Mouse (Mus musculus): Measurements from ENCODE around the gene Col16a1. TPM values are rescaled to one million over a fixed set of nuclear protein-coding genes. Genes with fewer than 3 reads are reported as not detected.

The Col16a1 gene
- polyA plus RNA-seq, 1 experiment from 2014 or later: 6.2 TPM

GRCm38 (mm10) chr4:130082211-130082610, 34.6 kb downstream of the Col16a1 start:
- DNase-seq (ENCODE audit: low spot score): no peak

DNA sequence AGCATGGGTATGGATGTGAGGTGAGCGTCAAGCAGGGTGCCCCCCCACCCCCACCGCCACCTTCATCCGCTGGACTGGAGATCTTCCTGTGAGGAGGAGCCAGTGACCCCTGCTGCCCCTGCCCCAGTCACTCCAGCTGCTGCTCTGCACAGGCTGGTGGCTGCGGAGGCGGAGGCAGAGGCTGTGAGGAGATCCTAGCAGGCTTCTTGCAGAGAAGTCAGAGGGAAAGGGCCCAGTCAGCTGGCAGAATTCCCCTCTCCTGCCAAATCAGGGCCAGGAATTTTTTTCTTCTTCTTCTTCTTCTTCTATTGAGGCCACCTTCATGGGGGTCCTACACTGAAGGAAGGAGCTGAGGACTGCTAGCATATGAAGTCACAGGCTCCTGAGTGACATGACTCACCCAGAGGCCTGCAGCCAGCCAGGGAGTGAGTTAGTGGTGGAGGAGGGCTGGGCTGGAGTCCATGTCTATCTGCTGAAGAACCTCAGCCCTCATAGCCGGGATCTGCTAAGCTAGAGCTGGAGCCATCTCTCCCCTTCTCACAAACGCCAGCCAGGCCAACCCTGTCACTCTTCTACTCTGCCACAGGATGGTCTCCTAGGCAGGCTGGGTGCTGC, 36.8 kb downstream of the Col16a1 start:
- DNase-seq (ENCODE audit: low spot score): no peak

DNA sequence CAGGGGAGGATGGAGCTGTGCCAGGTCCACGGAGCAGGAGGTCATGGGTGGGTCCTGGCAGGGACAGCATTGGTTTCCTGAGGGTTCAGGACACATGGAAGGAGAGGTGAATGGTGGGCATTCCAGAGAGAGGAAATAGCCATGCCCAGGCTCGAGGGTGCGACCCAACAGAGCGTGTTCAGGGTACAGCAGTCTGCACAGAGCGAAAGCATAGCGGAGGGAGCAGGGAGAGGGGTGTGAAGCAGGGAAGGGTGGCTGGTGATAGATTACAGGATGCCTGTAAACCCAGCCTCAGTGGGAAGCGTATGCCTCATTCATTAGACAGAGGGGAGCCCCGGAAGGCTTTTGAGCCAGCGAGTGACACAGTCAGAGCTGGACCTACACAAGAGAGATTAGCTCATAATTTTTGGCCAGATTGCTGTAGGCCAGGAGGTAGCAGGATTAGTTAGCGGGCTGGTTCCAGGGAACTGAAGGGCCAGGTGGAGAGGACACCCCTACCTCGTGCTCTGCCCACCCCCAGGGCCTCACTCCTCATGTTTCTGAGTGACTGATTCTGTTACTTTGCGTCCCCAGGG, 37.7 kb downstream of the Col16a1 start:
- DNase-seq (ENCODE audit: low spot score): no peak

DNA sequence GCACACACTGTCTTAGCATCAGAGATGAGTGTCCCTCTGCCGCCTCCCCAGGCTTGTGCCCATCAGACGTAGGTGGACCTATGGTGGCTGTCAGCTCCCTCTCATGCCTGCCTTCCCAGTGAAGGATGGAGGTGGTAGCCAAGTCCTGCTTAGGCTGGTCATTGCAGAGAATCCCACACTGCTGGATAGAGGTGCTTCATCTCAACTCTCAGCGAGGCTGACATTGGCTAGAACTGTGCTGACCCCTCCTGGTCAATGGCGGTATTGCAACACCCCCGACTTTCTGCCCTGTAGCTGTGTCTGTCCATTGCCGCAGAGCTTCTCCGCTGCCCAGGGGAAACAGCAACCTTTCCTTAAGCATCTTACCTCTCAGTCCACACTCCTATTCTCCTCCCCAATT, 39.7 kb downstream of the Col16a1 start:
- peak; percentile 78 for DNase-seq (ENCODE audit: low spot score)

DNA sequence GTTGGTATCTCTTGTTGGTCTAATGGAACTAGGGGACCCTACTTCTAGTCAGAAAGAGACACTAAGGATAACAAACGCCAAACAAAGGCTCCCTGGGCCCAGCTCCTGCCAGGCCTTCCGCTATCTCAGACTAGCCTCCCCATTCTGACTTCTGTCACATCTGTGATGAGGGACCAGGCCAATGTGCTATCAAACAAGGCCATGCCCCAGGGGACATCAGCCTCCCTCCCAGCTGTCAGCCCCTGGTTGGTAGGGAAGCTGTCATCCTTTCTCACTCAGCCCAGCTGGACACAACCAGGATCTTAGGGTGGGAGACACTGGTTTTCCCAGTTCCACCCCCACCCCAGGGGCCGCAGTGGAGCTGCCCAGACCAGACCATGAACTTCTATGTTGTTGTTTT, 47.5 kb downstream of the Col16a1 start:
- DNase-seq (ENCODE audit: low spot score): no peak

GRCm38 (mm10) chr4:130101183-130101582, 53.5 kb downstream of the Col16a1 start:
- DNase-seq (ENCODE audit: low spot score): no peak

- DNase-seq (ENCODE audit: low spot score): no peak
These were observed 54.5 kb downstream of the Col16a1 start, which contains the start of gene Pef1 for GRCm38 (mm10) chr4:130102111-130102651. Gene Pef1 (plus strand): TSS chr4:130102558.

DNA sequence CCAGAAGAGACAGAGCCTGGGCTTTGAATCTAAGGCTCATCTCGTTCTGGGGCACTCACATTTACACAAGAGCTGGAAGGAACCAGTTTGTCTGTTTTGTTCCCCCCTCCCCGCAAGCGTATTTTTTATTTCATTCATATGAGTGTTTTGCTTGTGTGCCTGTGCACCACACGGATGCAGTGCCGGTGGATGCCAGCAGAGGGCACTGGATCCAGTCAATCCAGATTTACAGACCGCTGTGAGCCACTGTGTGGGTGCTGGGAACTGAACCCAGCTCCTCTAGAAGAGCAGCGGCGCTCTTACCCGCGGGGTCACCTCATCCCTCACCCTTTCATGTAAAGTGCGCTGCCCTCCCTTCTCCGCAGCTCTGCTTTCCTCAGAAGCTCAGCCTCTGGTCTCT, 56.0 kb downstream of the Col16a1 start:
- DNase-seq (ENCODE audit: low spot score): no peak

DNA sequence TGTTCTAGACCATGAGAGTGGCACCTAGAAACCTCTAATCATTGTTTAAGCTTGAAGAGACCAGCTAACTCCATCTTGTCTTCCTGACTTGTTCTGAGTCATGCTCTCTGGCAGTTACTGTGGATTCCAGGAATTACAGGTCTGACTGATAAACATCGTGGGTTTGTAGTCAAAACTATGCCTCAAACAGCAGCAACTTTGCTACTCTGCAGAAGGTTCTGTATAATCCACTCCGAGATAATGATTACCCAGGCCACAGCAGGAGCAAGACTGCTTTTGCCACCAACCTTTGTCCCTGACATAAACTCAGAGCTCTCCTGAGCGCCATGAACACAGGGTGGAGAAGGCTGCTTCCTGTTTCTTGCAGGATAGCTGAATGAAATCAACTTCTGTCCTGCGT, 56.9 kb downstream of the Col16a1 start:
- no peak for DNase-seq (ENCODE audit: low spot score)

DNA sequence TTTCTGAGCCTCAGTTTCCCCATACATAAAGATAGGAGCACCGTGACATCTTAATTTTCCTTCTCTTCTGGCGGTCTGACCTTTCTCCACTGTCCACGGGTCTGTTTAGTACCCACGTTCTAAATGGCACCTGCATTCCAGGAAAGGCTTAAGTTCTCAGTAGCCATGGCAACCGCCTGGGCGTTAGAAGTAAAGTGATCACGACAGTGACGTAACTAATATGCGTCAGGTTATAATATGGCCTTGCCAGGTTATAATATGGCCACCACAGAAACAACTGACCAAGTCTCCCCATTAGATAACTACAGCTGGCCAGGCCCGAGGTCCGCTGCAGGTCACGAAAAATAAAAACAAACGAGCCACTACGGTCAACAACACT, 59.4 kb downstream of the Col16a1 start:
- no peak for DNase-seq (ENCODE audit: low spot score)

DNA sequence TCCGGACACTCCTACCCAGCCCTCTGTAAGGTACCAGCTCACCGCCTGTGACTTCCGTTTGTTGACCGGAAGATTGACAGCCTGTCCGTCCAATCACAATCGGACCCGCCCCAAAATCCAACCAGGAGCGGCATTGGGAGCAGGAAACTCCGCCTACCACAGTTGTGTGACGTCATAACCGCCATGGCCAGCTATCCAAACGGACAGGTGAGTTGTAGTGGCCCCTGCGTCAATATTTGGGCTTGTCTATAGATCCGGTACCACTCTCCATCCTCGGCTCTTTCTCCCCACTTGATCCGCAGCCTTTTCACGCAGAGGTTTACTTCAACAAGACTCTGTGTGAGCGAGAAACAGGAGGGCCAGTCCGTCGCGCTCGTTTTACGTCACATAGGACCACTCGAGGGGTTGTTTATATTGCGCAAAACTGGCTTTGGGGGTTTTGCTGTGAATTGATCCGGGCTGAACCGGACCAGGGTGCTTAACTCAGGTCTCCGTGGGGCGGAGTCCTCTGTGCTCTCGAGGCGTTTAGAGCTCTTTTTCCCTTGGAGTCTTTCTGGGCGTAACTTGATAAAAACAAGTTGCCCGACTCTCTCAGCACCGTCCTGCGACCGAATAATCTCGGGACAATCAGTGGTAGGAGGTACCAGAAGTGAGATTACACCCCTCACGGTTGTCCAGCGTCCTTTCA, 59.9 kb downstream of the Col16a1 start:
- peak; percentile 99 for DNase-seq (ENCODE audit: low spot score)

- no peak for DNase-seq (ENCODE audit: low spot score)
These were observed 61.3 kb downstream of the Col16a1 start for GRCm38 (mm10) chr4:130108929-130109328.

DNA sequence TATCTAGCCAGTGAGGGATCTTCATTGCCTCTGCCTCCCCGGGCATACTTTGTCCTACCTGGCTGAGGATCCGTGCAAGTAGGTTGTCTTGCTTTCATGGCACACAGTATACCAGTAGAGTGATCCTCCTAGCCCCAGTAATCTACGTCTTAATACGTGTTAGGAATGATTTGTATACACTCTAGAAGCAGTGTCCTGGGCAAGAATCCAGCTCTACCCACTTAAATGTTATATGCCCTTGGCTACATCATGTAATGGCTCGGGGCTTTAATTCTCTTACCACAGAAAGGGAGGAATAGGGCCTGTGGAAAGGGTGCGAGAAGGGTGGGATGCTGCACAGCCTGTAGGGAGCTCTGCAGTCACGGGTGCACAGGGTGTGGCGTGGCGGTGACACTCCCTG, 62.0 kb downstream of the Col16a1 start:
- no peak for DNase-seq (ENCODE audit: low spot score)

- no peak for DNase-seq (ENCODE audit: low spot score)
These were observed 62.5 kb downstream of the Col16a1 start for GRCm38 (mm10) chr4:130110091-130110490.

- DNase-seq (ENCODE audit: low spot score): no peak
These were observed 64.7 kb downstream of the Col16a1 start for GRCm38 (mm10) chr4:130112299-130112698.

DNA sequence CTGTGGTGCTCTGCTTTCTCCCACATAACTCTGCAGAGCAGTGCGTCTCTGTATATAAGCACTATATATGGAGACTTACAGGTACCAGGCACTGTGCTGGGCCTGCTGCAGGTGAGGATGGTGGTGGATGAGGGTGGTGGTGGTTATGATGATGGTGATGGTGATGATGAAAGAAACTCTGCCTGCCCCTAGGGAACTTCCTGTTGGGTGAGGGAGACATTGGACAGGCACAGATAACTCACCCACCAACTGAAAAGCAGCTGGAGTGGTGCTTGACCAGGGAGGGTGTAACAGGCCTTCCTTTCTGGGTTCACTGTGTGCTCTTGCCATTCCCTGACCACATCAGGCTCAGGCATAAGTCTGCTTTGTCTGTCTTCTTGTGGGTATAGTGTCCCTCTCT, 65.1 kb downstream of the Col16a1 start:
- no peak for DNase-seq (ENCODE audit: low spot score)

DNA sequence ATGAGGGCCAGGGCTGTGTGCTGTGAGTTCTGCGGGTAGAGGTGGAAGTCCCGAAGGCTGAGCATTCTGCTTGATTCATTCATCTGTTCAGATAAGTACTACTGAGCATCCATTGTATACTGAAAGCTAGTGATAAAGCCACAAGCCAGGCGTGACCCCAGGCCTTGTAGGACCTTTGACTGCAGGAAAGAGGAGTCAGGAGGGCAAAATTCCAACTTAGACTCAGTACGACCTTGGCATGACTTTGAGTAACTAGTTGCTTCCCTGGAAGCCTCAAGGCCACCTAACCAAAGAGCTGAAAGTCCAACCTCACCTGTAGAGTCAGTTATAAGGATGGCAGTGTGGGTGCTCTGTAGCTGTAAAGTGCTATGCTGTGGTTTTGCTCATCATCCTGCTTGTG, 73.1 kb downstream of the Col16a1 start:
- DNase-seq (ENCODE audit: low spot score): no peak

DNA sequence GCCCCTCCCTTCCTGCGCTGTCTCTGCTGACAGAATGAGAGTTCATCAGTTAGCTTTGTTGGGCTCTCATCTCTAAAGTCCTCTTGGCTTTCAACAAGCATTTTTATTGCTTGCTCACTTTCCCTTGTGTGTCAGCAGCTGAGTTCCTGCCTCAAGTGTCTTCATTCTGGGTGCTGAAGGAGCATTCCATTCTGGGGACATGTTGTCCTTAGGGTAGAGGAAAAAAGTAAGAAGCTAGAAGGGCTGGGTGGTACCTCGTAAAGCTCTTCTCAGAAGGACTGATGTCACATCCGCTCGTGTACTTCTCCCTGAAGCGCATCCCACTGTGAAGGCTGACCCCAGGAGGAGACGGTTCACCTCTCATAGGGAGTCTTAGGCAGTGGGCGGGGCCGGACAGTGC, 73.9 kb downstream of the Col16a1 start:
- no peak for DNase-seq (ENCODE audit: low spot score)

- DNase-seq (ENCODE audit: low spot score): no peak
These were observed 75.4 kb downstream of the Col16a1 start for GRCm38 (mm10) chr4:130123020-130123419.

GRCm38 (mm10) chr4:130124110-130124509, 76.5 kb downstream of the Col16a1 start:
- no peak for DNase-seq (ENCODE audit: low spot score)

DNA sequence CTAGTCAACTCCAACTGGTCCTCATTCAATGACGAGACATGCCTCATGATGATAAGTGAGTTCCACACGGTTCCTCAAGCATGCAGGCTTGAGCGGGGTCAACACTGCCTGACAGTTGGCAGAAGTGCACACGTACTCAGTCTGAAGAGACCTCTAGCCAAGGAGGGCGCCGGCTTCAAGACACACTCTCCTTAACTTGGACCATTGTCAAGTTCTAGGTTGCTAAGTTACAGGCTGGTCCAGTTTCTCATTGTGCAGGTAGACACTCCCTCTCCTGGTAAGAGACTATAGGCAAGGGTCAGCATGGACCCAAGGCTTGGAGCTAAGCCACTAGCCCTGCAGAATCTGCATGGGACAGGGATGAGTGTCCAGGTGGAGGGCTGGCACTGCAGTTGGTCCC, 77.5 kb downstream of the Col16a1 start:
- no peak for DNase-seq (ENCODE audit: low spot score)

DNA sequence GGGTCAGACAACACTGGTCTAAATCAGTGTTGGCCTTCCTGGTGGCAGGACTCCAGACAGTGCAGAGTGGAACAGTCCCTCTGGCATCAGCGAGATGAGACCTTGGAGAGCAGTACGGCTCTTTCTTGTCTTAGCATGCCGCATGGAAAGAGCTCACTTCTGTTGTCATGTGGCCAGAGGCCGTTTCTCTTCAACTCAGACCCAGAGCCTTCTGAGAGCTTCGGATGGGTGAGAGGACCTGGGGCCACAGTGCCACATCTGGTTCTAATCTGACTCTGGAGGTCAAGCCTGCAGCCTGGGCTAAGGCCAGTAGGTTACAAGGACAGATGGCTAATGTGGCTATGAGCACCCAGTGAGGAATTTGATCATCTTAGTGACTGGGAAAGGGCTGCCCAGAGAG, 78.3 kb downstream of the Col16a1 start:
- DNase-seq (ENCODE audit: low spot score): no peak

- DNase-seq (ENCODE audit: low spot score): no peak
These were observed 81.3 kb downstream of the Col16a1 start for GRCm38 (mm10) chr4:130128907-130129306.

Data from thymus, postnatal 0 days (tissue).